Mouse (Mus musculus): Measurements from ENCODE around the gene Ccl6.

- TF ChIP-seq GATA1 (IDR thresholded peaks at IDR 0.05; ENCODE audit: low read length) (no peak), TAL1 (IDR thresholded peaks at IDR 0.05; ENCODE audit: low read length) (no peak)
These were observed 37.7 kb upstream of the Ccl6 start for GRCm38 (mm10) chr11:83630630-83631029.

All from erythroblast, embryonic 14.5 days (primary cell).